Mouse (Mus musculus) myocyte (in vitro differentiated cells): ENCODE results near the gene Ank3.

Source experiments
- CEBPB ChIP-seq: IDR thresholded peaks from 2 replicates; pipeline ENCODE4 v1.6.1; 2011; ENCODE audit warnings: mild to moderate bottlenecking, moderate library complexity; ENCODE audit not compliant: poor library complexity, insufficient read depth, severe bottlenecking
- E2F4 ChIP-seq: IDR thresholded peaks from one replicate; pipeline ENCODE4 v1.6.1; 2011; ENCODE audit warnings: mild to moderate bottlenecking, control low read depth, moderate library complexity; ENCODE audit not compliant: insufficient read depth
- MAX ChIP-seq: IDR thresholded peaks from one replicate; pipeline ENCODE4 v1.6.1; 2011; ENCODE audit warnings: low read depth, mild to moderate bottlenecking, control low read depth
- MYOD1 ChIP-seq, 3 experiments: IDR thresholded peaks; one replicate each; pipeline ENCODE4 v1.6.1; 2011; ENCODE audit warnings: control low read depth in 2 of 3, low read depth in 2 of 3, mild to moderate bottlenecking in 2 of 3, moderate library complexity in 1 of 3; ENCODE audit not compliant: insufficient read length in 2 of 3, control insufficient read depth in 1 of 3
- MYOG ChIP-seq, 3 experiments: IDR thresholded peaks; one replicate each; pipeline ENCODE4 v1.6.1; 2011; ENCODE audit warnings: control low read depth in 2 of 3, low read depth in 2 of 3, mild to moderate bottlenecking in 2 of 3; ENCODE audit not compliant: insufficient read length in 2 of 3, control insufficient read depth in 1 of 3, insufficient read depth in 1 of 3
- POLR2A ChIP-seq: IDR thresholded peaks from one replicate; pipeline ENCODE4 v1.6.1; 2011; ENCODE audit warnings: low read depth, mild to moderate bottlenecking, control low read depth, moderate library complexity; ENCODE audit not compliant: insufficient read length
- POLR2AphosphoS2 ChIP-seq: IDR thresholded peaks from one replicate; pipeline ENCODE4 v1.6.1; 2011; ENCODE audit warnings: low read depth, control low read depth; ENCODE audit not compliant: insufficient read length
- REST ChIP-seq: IDR thresholded peaks from one replicate; pipeline ENCODE4 v1.6.1; 2011; ENCODE audit warnings: mild to moderate bottlenecking, control low read depth, moderate library complexity; ENCODE audit not compliant: insufficient read depth, insufficient read length
- TCF12 ChIP-seq: IDR thresholded peaks from one replicate; pipeline ENCODE4 v1.6.1; 2011; ENCODE audit warnings: mild to moderate bottlenecking, control low read depth; ENCODE audit not compliant: poor library complexity, insufficient read depth, severe bottlenecking
- TCF3 ChIP-seq: IDR thresholded peaks from one replicate; pipeline ENCODE4 v1.6.1; 2011; ENCODE audit warnings: low read depth, control low read depth; ENCODE audit not compliant: insufficient read length

DNA sequence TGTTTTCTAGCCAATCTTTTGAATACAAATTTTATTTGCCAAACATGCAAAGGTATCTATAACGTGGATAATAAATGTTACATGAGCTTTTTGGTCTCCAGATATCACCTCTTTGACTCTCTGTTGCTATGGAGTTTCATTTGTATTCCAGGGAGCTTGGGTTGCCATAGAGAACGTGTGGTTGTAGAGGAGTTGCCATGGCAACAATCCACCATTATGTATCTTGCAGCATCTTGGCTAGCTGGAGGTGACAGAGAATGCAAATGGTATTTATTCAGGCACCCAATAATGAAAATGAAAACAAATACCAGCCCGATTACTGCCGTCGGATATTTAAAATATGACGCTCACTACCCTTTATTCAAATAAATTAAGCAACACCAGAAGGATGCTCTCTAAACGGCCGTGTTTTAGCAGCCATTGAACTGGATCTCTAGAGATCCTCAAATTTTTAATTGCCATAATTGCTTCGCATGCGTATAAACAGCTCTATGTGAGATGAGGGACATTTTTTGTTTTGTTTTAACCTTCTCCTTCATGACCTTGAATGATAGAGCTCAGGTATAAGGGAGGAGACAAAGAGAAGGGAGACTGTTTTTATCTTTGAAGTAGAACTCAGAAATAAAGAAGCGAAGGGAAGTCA lies 67.1 kb downstream of the Ank3 start:
- no peak for TF ChIP-seq MYOD1 (IDR thresholded peaks at IDR 0.05; ENCODE audit: control insufficient read depth in 1 of 3, insufficient read length in 2 of 3, low read depth in 2 of 3)
- TF ChIP-seq POLR2AphosphoS2: no peak
- no peak for TF ChIP-seq CEBPB
- TF ChIP-seq MYOG (IDR thresholded peaks at IDR 0.05; ENCODE audit: control insufficient read depth in 1 of 3, insufficient read depth in 1 of 3, insufficient read length in 2 of 3, low read depth in 2 of 3): no peak
- no peak for TF ChIP-seq POLR2A
- no peak for TF ChIP-seq E2F4
- TF ChIP-seq REST: no peak
- TF ChIP-seq TCF3: no peak
- no peak for TF ChIP-seq MAX
- no peak for TF ChIP-seq TCF12
